Mouse (Mus musculus) right cerebral cortex, postnatal 10 days (tissue): ENCODE measurements at regions not wholly inside any gene's neighbourhood (a gene's known extent, or its start where the extent isn't known, plus 50 kb on each side); places are given as distances from the start of the nearest gene placed in this dataset.

Experiments
- DNase-seq, 2 experiments: peaks; one replicate each; pipeline ENCODE4 v3.0.0; 2021; ENCODE audit warnings: low spot score in 2 of 2

DNA sequence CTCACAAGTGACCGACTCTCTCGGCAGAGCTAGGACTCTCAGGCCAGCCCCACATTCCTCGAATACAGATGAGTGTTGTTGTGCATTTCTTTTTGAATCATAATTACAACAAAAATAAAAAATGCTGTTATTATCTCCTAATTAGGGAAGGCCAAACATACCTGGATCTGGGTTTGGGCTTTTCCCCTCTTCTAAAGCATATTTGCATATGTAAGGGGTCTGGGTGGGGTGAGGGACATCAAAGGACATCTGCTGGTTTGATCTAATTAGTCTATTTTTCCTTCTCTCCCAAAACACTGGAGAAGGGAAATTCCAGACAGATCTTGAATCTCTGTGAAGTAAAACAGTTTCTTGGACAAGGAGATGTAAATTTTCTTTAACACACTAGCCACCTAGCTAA, 85.3 kb downstream of the Tfap2a start:
- no peak for DNase-seq

GRCm38 (mm10) chr13:40651056-40651455, 87.1 kb downstream of the Tfap2a start:
- DNase-seq = peak; percentile 90 to 91

DNA sequence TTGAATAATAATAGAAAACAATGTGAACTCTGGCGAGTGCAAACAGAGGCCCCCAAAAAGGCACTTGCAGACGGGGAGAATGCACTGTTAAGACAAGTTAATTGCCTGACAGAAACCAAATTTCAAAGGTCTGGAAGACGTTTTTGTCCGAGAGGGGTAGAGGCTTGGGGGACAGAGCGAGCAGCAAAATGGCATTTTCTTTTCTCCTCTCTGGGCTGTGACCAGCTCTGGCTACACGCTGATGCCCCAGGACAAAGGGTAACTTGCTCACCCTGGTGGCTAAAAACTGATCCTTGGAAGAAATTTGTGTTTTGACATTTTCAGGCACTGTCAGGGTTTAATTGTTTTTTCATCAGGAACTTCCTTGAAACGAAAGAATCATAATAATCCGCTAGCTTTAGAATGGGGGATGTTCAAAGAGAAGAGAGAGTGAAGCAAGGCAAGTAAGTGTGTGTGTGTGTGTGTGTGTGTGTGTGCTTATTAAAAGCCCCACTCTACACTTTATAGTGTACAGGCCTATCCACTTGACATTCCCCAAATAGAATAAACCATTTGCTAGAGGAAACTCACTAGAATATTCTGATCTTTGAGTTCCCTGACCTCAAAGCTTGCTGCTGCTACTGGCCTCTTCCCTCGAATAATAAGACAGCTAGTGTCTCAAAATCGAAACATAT, 88.0 kb downstream of the Tfap2a start:
- DNase-seq = no peak

- DNase-seq = no peak
Observed at GRCm38 (mm10) chr13:40649096-40650035, 88.8 kb downstream of the Tfap2a start.

DNA sequence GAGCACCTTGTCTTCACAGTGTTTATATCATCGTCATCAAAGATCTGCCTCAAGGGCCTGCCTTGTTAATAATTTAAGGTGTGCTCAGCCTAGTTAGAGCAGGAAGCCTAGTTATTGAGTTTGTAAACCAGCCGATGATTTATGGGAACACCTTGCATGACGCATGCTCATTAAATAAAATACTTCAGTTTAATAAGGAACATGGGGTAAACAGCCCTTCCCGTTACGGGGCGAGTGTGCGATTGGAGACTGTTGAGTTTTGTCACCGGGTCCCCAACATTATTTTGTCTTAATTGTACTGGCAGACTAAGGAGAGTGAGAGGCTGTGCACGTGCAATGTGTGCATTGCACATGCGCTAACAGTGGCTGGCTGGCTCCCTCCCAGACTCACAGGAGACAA, 92.0 kb downstream of the Tfap2a start:
- DNase-seq = no peak

DNA sequence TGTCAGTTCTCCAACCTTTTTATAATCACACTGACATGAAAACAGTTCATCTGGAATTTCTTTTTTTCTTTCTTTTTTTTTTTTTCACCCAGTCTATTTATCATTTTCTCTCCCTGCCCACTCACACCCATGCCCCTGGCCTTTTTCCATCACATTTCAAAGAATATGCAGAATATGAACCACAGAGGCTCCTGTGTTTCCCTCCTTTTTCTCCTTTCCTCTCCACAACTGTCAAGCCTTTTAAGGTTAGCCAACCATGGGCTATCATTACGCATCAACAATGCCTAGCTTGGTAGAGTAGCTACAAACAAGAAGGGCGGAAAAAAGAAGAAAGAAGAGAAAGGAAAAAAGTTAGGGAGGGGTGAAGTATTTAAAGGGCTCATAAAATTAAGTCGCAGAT, 92.5 kb downstream of the Tfap2a start:
- DNase-seq = no peak

DNA sequence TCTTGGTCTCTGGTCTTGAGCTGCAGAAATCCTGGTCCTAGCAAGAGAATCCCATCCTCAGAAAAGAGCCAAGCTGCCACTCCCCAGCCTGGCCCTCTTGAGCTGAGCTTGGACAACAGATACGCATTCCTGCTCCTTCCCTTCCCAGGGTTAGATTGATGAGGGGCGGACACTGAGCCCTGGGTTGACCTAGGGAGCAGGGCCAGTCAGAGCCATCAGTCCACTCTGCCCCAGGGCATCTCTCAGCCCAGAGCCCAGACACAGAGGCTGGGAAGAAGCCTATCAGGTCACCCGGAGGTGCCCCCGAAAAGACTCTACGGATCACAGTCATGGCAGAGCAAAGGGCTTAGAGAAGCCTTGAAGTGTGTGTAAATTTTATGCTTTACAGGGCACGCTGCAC, 95.2 kb downstream of the Tfap2a start:
- no peak for DNase-seq

GRCm38 (mm10) chr13:40637269-40637668, 100.9 kb downstream of the Tfap2a start:
- DNase-seq = no peak

DNA sequence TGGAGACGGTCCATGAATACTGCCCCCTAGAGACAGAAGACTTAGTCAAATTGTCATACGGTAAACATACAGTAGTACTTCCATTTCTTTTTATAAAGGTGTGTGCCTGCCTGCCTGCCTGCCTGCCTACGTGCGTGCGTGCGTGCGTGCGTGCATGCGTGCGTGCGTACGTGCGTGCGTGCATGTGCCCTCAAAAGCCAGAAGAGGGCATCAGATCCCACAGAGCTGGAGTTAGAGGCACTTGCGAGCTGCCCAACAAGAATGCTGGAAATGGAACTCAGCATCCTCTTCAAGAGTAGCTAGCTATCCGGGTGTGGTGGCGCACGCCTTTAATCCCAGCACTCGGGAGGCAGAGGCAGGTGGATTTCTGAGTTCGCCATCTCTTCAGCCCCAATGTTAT, 120.3 kb downstream of the Tfap2a start:
- no peak for DNase-seq

DNA sequence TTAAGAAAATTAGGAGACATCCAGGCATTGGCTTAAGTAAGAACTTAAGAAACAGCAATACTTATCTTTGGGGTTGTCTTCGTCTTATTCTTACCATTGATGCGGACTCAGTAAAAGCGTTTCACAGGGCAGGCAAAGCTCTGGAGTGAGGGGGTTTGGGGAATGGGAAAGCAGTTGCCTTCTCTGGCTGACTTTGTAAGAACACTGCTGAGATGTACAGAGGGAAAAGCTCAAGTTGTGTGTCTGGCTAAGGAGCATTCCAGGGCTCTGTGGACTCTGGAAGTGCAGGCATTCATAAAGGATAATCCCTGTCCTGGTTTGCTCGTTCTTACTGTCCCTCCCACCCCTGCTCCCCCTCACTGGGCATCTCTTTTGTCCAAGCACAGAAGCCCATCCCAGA, 129.7 kb downstream of the Tfap2a start:
- no peak for DNase-seq

GRCm38 (mm10) chr13:40606405-40607271, 131.5 kb downstream of the Tfap2a start:
- peak; percentile 74 to 80 for DNase-seq

DNA sequence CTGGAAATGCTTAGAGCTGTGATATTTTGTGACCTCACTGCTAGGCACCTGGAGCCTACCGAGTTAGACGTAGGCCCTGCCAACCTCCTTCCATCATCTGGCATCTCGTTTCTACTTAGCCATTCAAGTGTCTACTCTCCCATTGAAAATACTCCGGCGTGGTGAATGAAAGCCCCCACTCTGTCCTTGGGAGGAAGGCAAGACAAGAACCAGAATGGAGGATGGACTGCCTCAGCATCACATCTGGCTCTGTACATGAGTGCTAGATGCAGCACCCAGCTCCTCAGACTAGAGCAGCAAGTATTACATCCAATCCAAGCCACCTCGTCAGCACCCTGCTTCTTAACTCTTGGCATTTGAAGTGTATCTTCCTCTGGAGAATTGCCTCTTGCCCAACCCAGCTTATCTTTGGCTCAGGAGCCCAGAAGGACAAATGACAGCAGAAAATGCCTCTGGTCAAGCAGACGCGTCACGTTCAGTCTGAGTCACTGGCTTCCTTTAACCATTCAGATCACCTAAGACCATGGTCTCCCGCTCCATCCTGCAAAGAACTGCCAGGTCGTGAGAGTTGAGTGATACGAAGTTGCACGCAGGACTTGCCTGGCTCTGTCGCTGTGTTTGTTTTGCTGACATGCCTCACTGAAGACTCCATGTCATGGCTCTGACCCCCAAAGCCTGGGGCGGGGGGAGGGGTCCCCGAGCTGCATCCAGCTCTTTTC, 132.3 kb downstream of the Tfap2a start:
- DNase-seq = no peak

DNA sequence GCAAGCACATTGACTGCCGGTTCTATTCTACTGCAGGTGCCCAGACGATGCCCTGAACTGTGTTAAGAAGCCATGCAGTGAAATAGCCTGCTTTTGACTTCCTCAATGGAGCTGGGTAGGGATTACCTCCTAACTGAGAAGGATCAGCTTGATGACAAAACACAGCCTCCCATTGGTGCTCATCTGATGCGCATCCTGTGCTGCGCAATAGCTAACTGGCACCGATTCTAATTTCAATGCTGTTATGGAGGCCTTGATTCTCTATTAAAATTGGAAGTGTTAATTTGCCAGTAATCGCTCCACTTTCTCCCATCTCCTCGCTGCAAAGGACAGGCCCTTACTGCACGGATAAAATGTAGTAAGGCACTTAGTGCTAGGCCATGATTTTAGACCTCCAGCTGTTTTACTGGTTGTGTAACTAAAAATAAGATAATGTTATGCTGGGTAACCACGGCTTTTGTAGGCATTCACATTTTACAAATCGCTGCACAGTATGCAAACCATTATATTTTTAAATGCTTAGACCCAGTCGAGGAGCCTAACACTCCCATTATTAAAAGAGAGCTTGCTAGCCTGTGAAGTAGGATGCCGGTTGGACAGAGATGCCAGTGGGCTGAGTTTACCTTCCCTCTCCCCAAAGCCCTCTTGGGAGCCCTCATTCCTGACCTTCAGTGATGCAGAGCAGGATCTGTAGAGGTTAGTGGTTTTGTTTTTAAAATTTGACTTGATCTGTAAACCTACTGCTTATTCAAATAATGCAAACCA, 163.0 kb downstream of the Tfap2a start:
- DNase-seq = no peak

GRCm38 (mm10) chr13:40569461-40569860, 168.7 kb downstream of the Tfap2a start:
- no peak for DNase-seq

GRCm38 (mm10) chr13:40567821-40568220, 170.4 kb downstream of the Tfap2a start:
- DNase-seq = no peak

- no peak for DNase-seq
Observed at GRCm38 (mm10) chr13:40564351-40564750, 173.8 kb downstream of the Tfap2a start.

DNA sequence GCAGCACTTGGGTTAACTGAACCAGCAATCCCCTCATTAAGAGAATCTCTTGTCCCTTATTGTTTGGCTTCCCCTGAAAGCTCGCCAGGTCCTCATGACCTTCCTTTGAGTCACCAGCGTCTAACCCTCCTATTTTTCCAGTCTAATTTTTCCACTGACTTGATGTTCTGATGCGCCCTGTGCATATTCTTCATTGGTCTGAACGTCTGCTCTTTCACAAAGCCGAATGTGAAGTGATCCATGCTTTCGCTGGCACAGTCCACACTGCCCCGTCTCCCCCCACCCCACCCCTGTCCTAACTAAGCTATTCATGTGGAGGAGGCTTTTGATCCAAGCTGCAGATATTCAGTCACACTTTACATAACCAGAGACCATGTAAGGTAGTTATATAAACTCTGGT, 183.8 kb downstream of the Tfap2a start:
- DNase-seq = no peak

DNA sequence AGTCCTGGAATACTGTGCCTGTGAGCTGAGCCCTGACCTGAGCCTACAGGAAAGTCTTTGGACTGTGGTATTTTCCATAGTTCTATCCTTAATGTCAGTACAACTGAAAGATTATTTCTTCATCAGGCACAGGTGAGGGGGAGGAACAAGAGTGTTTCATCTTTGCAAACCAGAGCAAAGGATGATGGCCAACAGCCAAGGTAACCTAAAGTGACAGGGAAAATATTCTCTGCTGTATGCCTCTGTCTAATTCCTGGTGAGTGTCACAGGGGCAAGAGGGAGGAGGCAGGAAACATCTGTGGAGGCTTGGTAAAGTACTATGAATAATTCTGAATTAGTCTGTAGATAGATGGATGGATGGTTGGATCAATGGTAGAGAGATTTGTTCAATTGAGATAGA, 164.3 kb upstream of the Ofcc1 start:
- no peak for DNase-seq

DNA sequence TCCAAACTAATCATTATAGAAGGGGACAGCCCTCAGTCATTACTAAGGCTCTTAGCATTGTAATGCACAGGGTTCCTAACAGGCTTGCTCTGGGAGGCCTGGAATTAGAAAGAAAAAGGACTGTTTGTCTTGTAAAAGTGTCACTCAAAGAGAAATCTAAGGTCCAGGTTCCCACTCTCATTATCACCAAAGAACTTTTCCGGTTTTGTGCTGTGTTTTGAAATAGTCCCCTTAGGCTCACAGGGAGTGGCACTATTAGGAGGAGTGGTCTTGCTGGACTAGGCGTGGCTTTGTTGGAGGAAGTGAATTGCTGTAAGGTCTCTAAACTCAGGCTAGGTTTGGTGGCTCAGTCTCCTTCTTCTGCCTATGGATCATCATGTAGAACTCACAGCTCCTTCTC, 161.9 kb upstream of the Ofcc1 start:
- no peak for DNase-seq

GRCm38 (mm10) chr13:40518180-40518579, 156.9 kb upstream of the Ofcc1 start:
- no peak for DNase-seq

DNA sequence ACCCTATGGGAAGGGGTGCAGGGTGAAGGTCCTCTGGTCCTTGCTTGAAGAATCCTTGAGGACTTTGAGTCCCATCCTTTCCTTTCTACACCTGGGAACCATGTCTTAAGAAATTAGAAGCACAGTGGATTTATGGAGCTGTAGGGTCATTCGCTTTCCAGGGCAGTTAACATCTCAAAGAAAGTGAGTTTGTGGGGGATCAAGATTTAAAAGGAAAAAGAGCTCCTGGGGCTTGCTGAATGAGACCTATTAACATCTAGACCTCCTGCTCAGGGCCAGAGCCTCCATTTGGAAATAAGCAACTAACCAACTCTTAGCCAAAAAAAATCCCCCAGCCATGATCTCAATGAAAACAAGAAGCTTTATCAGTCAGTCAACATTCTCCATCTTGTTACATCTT, 148.0 kb upstream of the Ofcc1 start:
- DNase-seq = no peak
